Mouse (Mus musculus): Measurements from ENCODE around the gene Ccdc151.

DNA sequence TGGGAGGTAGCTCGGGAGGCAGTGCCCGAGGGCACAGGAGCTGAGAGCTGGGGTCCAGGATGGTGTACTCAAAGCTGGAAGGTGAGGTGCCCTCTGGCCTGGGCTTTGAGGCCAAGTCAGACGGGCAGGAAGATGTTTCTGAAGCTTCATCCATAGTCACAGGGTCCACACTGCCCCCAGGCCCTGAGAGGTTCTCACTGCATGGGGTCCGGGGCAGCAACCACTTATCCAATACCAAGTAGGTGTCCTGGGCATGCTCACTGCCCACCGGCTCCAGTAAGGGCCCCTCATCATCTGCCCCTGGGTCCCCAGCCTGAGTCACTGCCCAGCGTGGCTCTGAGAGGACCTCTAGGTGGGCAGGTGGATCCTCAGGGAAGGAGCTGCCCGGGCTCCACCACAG lies 43.2 kb downstream of the Ccdc151 start:
- TF ChIP-seq TAL1 (IDR thresholded peaks at IDR 0.05; ENCODE audit: low read length): no peak
- no peak for TF ChIP-seq GATA1 (IDR thresholded peaks at IDR 0.05; ENCODE audit: low read length)

Data from erythroblast, embryonic 14.5 days (primary cell).